Mouse (Mus musculus) cortical plate, adult 2 months (tissue): ENCODE measurements around the gene Fbxo44.

ENCODE experiments used
- CTCF ChIP-seq: fragments of 200-500 bp; IDR thresholded peaks from 2 replicates; pipeline ENCODE4 v1.5.1; 2011; ENCODE audit warnings: mild to moderate bottlenecking, control low read depth, low read length; ENCODE audit not compliant: insufficient read depth; ENCODE audit errors: extremely low read depth
- POLR2A ChIP-seq: fragments of 200-500 bp; IDR thresholded peaks from 2 replicates; pipeline ENCODE4 v1.6.1; 2011; ENCODE audit warnings: mild to moderate bottlenecking, low read length, control low read depth; ENCODE audit not compliant: insufficient read depth; ENCODE audit errors: extremely low read depth

- TF ChIP-seq POLR2A (no peak), CTCF (no peak)
Observed at GRCm38 (mm10) chr4:148154006-148154405, 6.3 kb downstream of the Fbxo44 start.
